Mouse (Mus musculus): ENCODE measurements around the gene Nfam1.
"Not testable (repeated sequence)": the region's sequence is repeated elsewhere in the genome, so short reads cannot be mapped to it uniquely, and the experiment has no call there.

GRCm38 (mm10) chr15:83062582-83062981 lies 29.5 kb upstream of the Nfam1 start:
- not testable (repeated sequence) for TF ChIP-seq CTCF, EP300 (IDR thresholded peaks at IDR 0.05; ENCODE audit: low read depth)
